Mouse (Mus musculus) liver, embryonic 11.5 days (tissue): ENCODE data around the gene 3830406C13Rik. TPM values are rescaled to one million over a fixed set of nuclear protein-coding genes. Genes with fewer than 3 reads are reported as not detected.

Experiments used
- ATAC-seq: fragments of 200-750 bp; cut with Nextera tagmentation; replicated peaks from 2 replicates; pipeline ENCODE4 v1.8.0; 2017; ENCODE audit warnings: moderate number of reproducible peaks, mild to moderate bottlenecking, moderate TSS enrichment, moderate library complexity; ENCODE audit not compliant: low FRiP score
- DNase-seq: peaks from one replicate; pipeline ENCODE4 v3.0.0-alpha.2; 2017; ENCODE audit warnings: low spot score
- H3K27ac ChIP-seq: fragments of 300-500 bp; sonication (generic); 2 replicates; pipeline ENCODE4 v1.5.1; 2014; ENCODE audit warnings: mild to moderate bottlenecking, low read depth, low read length, control low read depth
- H3K27me3 ChIP-seq: fragments of 300-500 bp; sonication (generic); replicated peaks from 2 replicates; pipeline ENCODE4 v1.6.1; 2014; ENCODE audit warnings: low read length, mixed read lengths; ENCODE audit not compliant: control insufficient read depth, insufficient read depth
- H3K36me3 ChIP-seq: fragments of 300-500 bp; sonication (generic); 2 replicates; pipeline ENCODE4 v1.6.1; 2014; ENCODE audit warnings: mild to moderate bottlenecking, low read length, moderate library complexity, mixed read lengths; ENCODE audit not compliant: control insufficient read depth, insufficient read depth
- H3K4me1 ChIP-seq: fragments of 300-500 bp; sonication (generic); replicated peaks from 2 replicates; pipeline ENCODE4 v1.6.1; 2014; ENCODE audit warnings: low read length, mixed read lengths; ENCODE audit not compliant: control insufficient read depth, insufficient read depth
- H3K4me2 ChIP-seq: fragments of 300-500 bp; sonication (generic); 2 replicates; pipeline ENCODE4 v1.6.1; 2014; ENCODE audit warnings: mild to moderate bottlenecking, control low read depth, moderate library complexity
- H3K4me3 ChIP-seq: fragments of 300-500 bp; sonication (generic); 2 replicates; pipeline ENCODE4 v1.5.1; 2014; ENCODE audit warnings: low read depth, low read length, control low read depth
- H3K9ac ChIP-seq: fragments of 300-500 bp; sonication (generic); 2 replicates; pipeline ENCODE4 v1.6.1; 2014; ENCODE audit warnings: low read depth, low read length, control low read depth
- H3K9me3 ChIP-seq: fragments of 300-500 bp; sonication (generic); 2 replicates; pipeline ENCODE4 v1.6.1; 2016; ENCODE audit warnings: low read length, inconsistent platforms, mixed read lengths; ENCODE audit not compliant: control insufficient read depth
- WGBS: fragments of 180-500 bp; shearing (Covaris S2); extraction: QIAGEN DNeasy Blood & Tissue Kit; methylation state at CpG from one replicate; pipeline ENCODE4 v1.1.7; 2014; 5-methylcytosine and 5-hydroxymethylcytosine counted together
- polyA plus RNA-seq: library from polyadenylated mRNA; unstranded; fragments of >200 nt; fragmentation: Nextera tagmentation; extraction: Ambion mirVana; gene quantifications from 2 replicates; pipeline ENCODE4 v1.2.1, GENCODE M21; 2014

3830406C13Rik gene
- polyA plus RNA-seq, 1 experiment from 2014 or later = 30.8 TPM

GRCm38 (mm10) chr14:12346011-12346864 is 62.3 kb downstream of the 3830406C13Rik start:
- WGBS = 1% methylated on average over 49 of the region's 50 CpGs
- H3K9ac ChIP-seq = no peak overlapping the region
- H3K4me3 ChIP-seq = peak overlapping the region; percentile 12; the same call in 1 of the 2 replicates
- peak overlapping the region; percentile 26; the same call in 1 of the 2 replicates for H3K4me2 ChIP-seq
- peak; percentile 39 for DNase-seq
- no peak for ATAC-seq
- H3K27me3 ChIP-seq = peaks cover 100% of the 10 kb centered on the region
- H3K27ac ChIP-seq = no peak overlapping the region
- H3K36me3 ChIP-seq = no peaks in the 10 kb centered on the region
- no peaks in the 10 kb centered on the region for H3K4me1 ChIP-seq
- no peaks in the 10 kb centered on the region for H3K9me3 ChIP-seq

- Histone ChIP-seq H3K4me3 (peak overlapping the region; percentile 12; the same call in 1 of the 2 replicates), H3K27ac (no peak overlapping the region), H3K27me3 (peaks cover 98% of the 10 kb centered on the region), H3K36me3 (no peaks in the 10 kb centered on the region), H3K4me1 (no peaks in the 10 kb centered on the region), H3K4me2 (no peak overlapping the region), H3K9me3 (no peaks in the 10 kb centered on the region), H3K9ac (no peak overlapping the region)
- no peak for DNase-seq
- no peak for ATAC-seq
- 4% methylated on average over 26 of the region's 26 CpGs for WGBS
Observed at GRCm38 (mm10) chr14:12346865-12347600, 63.1 kb downstream of the 3830406C13Rik start.

GRCm38 (mm10) chr14:12348089-12348488 is 64.1 kb downstream of the 3830406C13Rik start, which contains the start of gene Fezf2:
TSS of gene Fezf2 (minus strand) at chr14:12348189.
- Histone ChIP-seq H3K27ac (no peak within 1 kb of the TSS), H3K4me3 (no peak within 1 kb of the TSS), H3K9ac (no peak within 1 kb of the TSS), H3K4me2 (no peak within 1 kb of the TSS), H3K27me3 (peaks cover 90% of the 10 kb centered on the region), H3K36me3 (no peaks in the 10 kb centered on the region), H3K4me1 (no peaks in the 10 kb centered on the region), H3K9me3 (no peaks in the 10 kb centered on the region)
- DNase-seq (no peak), ATAC-seq (no peak)
- WGBS = 3% methylated on average over 2 of the region's 2 CpGs

GRCm38 (mm10) chr14:12349334-12350090 is 65.5 kb downstream of the 3830406C13Rik start:
- Histone ChIP-seq H3K9me3 (no peaks in the 10 kb centered on the region), H3K4me3 (no peak overlapping the region), H3K27me3 (peaks cover 78% of the 10 kb centered on the region), H3K27ac (no peak overlapping the region), H3K4me2 (no peak overlapping the region), H3K9ac (no peak overlapping the region), H3K36me3 (no peaks in the 10 kb centered on the region), H3K4me1 (no peaks in the 10 kb centered on the region)
- DNase-seq (no peak), ATAC-seq (no peak)
- 10% methylated on average over 15 of the region's 15 CpGs for WGBS

GRCm38 (mm10) chr14:12350271-12350916 is 66.4 kb downstream of the 3830406C13Rik start:
- DNase-seq (no peak), ATAC-seq (no peak)
- H3K9me3 ChIP-seq = no peaks in the 10 kb centered on the region
- H3K9ac ChIP-seq = no peak overlapping the region
- H3K27ac ChIP-seq = no peak overlapping the region
- no peak overlapping the region for H3K4me2 ChIP-seq
- no peak overlapping the region for H3K4me3 ChIP-seq
- no peaks in the 10 kb centered on the region for H3K4me1 ChIP-seq
- H3K36me3 ChIP-seq = no peaks in the 10 kb centered on the region
- 14% methylated on average over 16 of the region's 16 CpGs for WGBS
- H3K27me3 ChIP-seq = peaks cover 69% of the 10 kb centered on the region

Other genes starting within 250 kb of the 3830406C13Rik start
- gene Gm49355, start 197 bp upstream of the 3830406C13Rik start, polyA plus RNA-seq = 0.25 and 0.29 TPM in 2 replicates
- 0.11 TPM in 1 of 2 replicates, not detected in the other for gene Fezf2, start 64.0 kb downstream of the 3830406C13Rik start, polyA plus RNA-seq